Mouse (Mus musculus): Measurements from ENCODE around the gene Cd109. TPM values are rescaled to one million over a fixed set of nuclear protein-coding genes. Genes with fewer than 3 reads are reported as not detected.

Gene Cd109
- total and polyA plus RNA-seq, 2 experiments from 2014 or later = 3.3 to 6.5 TPM

DNA sequence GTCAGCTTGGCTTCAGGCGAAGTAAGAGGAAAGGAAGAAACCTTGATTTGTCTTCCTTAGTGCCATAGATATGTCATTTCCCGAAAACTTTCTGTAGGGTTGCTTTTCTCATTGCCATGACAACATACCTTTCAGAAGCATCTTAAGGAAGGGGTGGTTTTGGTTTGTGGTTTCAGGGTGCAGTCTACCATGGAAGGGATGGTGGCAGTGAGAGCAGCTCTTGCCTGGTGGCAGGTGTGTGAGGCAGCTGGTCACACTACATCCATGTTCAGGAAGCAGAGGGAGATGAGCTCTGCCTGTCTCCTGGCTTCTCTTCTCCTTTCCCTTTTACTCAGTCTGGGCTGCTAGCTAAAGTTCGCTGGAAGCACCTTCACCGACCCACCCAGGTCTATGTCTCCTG, 26.0 kb downstream of the Cd109 start:
- Histone ChIP-seq H3K4me2 (ENCODE audit: low read depth, low read length) (no peak overlapping the region), H3K4me1 (ENCODE audit: control insufficient read depth, insufficient read depth) (no peaks in the 10 kb centered on the region), H3K4me3 (ENCODE audit: low read depth, low read length) (no peak overlapping the region), H3K9me3 (replicated peaks; ENCODE audit: control insufficient read depth, low read length) (no peaks in the 10 kb centered on the region), H3K27me3 (ENCODE audit: control insufficient read depth, insufficient read depth, low read length) (no peaks in the 10 kb centered on the region), H3K9ac (replicated peaks; ENCODE audit: low read depth, low read length) (no peak overlapping the region), H3K36me3 (replicated peaks; ENCODE audit: control insufficient read depth, insufficient read depth, low read length) (no peaks in the 10 kb centered on the region), H3K27ac (ENCODE audit: low read depth) (no peak overlapping the region)
- ATAC-seq (ENCODE audit: insufficient read depth, low read depth) (no peak), DNase-seq (ENCODE audit: low spot score) (no peak)
- 76% methylated on average over 4 of the region's 4 CpGs for WGBS
- TF ChIP-seq EP300 (IDR thresholded peaks at IDR 0.05; ENCODE audit: low read depth) (no peak), CTCF (IDR thresholded peaks at IDR 0.05; ENCODE audit: low read depth) (no peak)

DNA sequence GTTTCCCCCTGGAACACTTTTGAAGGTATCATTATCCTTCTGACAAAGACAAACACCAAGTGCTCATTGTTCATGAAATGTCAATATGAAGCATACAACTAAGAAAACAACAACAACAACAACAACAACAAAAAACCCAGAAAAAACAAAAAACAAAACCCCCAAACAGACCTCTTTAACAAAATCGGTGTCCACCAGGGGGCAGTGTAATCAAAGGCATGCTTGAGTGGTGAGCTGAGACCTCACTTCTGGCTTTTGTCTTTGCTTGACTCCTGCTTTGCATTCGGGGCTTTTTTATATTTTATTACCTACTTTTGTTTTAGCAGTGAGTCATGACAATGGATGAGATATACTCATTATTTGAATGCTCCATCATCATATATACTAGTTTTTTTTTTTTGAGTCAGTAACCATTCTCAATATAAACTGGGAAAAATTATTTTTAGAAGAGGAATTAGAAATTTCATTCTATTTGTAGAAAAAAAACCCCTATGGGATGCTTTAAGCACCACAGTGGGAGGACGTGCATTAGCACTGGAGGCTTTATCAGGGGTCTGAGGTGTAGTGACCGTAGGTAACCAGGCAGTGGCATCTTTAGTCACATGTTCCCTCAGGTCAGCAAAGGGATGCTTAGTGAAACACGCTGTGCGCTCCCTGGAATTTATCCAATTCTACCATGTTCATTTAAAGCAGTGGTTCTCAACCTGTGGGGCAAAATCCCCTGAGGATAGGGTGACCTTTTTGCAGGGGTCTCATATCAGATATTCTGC, 30.8 kb downstream of the Cd109 start:
- TF ChIP-seq EP300 (IDR thresholded peaks at IDR 0.05; ENCODE audit: low read depth) = no peak
- TF ChIP-seq CTCF (IDR thresholded peaks at IDR 0.05; ENCODE audit: low read depth) = peak; percentile 71
- no peak overlapping the region for H3K27ac ChIP-seq (ENCODE audit: low read depth)
- no peak overlapping the region for H3K4me3 ChIP-seq (ENCODE audit: low read depth, low read length)
- ATAC-seq (ENCODE audit: insufficient read depth, low read depth) = no peak
- H3K9me3 ChIP-seq (replicated peaks; ENCODE audit: control insufficient read depth, low read length) = no peaks in the 10 kb centered on the region
- H3K9ac ChIP-seq (replicated peaks; ENCODE audit: low read depth, low read length) = no peak overlapping the region
- 41% methylated on average over 6 of the region's 6 CpGs for WGBS
- DNase-seq (ENCODE audit: low spot score) = peak; percentile 44
- no peak overlapping the region for H3K4me2 ChIP-seq (ENCODE audit: low read depth, low read length)
- no peaks in the 10 kb centered on the region for H3K36me3 ChIP-seq (replicated peaks; ENCODE audit: control insufficient read depth, insufficient read depth, low read length)
- H3K4me1 ChIP-seq (ENCODE audit: control insufficient read depth, insufficient read depth) = no peaks in the 10 kb centered on the region
- no peaks in the 10 kb centered on the region for H3K27me3 ChIP-seq (ENCODE audit: control insufficient read depth, insufficient read depth, low read length)

DNA sequence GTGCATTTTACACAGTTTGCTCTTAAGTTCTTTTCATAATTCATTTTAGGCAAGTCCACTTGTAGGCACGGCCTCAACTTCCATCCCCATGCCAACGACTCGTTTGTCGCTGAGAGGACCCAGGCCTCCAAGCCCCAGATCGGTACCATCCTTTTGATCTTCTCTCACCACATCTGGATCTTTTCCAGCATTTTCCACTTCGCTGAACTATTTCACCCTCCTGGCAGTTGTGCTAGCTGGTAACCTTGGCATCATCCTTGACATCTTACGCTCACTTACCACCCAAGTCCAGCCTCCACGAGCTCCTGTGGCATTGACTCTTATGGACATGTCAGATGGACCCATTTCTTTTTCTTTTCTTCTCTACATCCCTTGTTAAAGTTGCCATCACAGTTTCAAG, 33.3 kb downstream of the Cd109 start:
- no peak overlapping the region for H3K4me2 ChIP-seq (ENCODE audit: low read depth, low read length)
- WGBS = 77% methylated on average over 8 of the region's 8 CpGs
- H3K4me3 ChIP-seq (ENCODE audit: low read depth, low read length) = no peak overlapping the region
- no peaks in the 10 kb centered on the region for H3K9me3 ChIP-seq (replicated peaks; ENCODE audit: control insufficient read depth, low read length)
- no peaks in the 10 kb centered on the region for H3K36me3 ChIP-seq (replicated peaks; ENCODE audit: control insufficient read depth, insufficient read depth, low read length)
- TF ChIP-seq EP300 (IDR thresholded peaks at IDR 0.05; ENCODE audit: low read depth) (no peak), CTCF (IDR thresholded peaks at IDR 0.05; ENCODE audit: low read depth) (no peak)
- ATAC-seq (ENCODE audit: insufficient read depth, low read depth) = no peak
- H3K27ac ChIP-seq (ENCODE audit: low read depth) = no peak overlapping the region
- H3K4me1 ChIP-seq (ENCODE audit: control insufficient read depth, insufficient read depth) = no peaks in the 10 kb centered on the region
- DNase-seq (ENCODE audit: low spot score) = no peak
- no peak overlapping the region for H3K9ac ChIP-seq (replicated peaks; ENCODE audit: low read depth, low read length)
- no peaks in the 10 kb centered on the region for H3K27me3 ChIP-seq (ENCODE audit: control insufficient read depth, insufficient read depth, low read length)

DNA sequence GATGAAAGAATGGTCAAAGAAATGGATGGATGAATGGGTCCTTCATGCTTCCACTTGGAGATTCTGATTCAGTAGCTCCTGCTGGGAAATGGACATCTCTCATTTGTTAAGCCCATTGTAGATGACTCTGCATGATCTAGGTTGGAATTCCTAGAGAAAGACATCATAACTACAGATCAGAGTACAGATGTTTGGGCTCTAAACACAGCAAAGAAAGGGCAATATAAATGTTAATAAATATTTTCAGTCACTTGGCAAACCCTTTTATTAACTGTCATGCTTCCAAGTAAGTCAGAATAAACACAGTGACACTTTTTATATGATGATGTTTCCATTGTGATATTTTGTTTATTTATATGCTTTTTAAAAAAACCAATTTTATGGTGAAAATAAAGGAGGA, 34.1 kb downstream of the Cd109 start:
- Histone ChIP-seq H3K4me2 (ENCODE audit: low read depth, low read length) (no peak overlapping the region), H3K27ac (ENCODE audit: low read depth) (no peak overlapping the region), H3K4me1 (ENCODE audit: control insufficient read depth, insufficient read depth) (no peaks in the 10 kb centered on the region), H3K9me3 (replicated peaks; ENCODE audit: control insufficient read depth, low read length) (no peaks in the 10 kb centered on the region), H3K36me3 (replicated peaks; ENCODE audit: control insufficient read depth, insufficient read depth, low read length) (no peaks in the 10 kb centered on the region), H3K9ac (replicated peaks; ENCODE audit: low read depth, low read length) (no peak overlapping the region), H3K4me3 (ENCODE audit: low read depth, low read length) (no peak overlapping the region), H3K27me3 (ENCODE audit: control insufficient read depth, insufficient read depth, low read length) (no peaks in the 10 kb centered on the region)
- TF ChIP-seq CTCF (IDR thresholded peaks at IDR 0.05; ENCODE audit: low read depth) (no peak), EP300 (IDR thresholded peaks at IDR 0.05; ENCODE audit: low read depth) (no peak)
- ATAC-seq (ENCODE audit: insufficient read depth, low read depth) = no peak
- DNase-seq (ENCODE audit: low spot score) = no peak

DNA sequence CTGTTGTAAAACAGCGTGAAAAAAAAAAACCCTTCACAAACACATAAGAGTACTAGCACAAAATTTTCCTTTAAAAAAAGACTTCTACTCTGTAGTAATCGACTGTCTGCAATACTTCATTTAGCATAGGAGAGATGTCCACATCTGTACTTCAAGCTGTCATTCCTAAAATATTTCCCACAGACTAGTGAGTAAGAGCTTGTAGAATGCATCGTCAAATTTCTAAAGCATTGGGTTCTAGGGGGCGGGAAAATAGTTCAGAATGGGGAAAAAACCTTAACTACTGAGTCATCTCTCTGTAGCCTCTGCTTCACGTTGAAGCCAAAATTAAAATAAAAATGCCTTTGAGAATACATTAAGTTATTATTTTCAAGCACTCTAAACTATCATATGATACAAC, 42.2 kb downstream of the Cd109 start:
- ATAC-seq (ENCODE audit: insufficient read depth, low read depth) (no peak), DNase-seq (ENCODE audit: low spot score) (no peak)
- Histone ChIP-seq H3K9me3 (replicated peaks; ENCODE audit: control insufficient read depth, low read length) (no peaks in the 10 kb centered on the region), H3K4me2 (ENCODE audit: low read depth, low read length) (no peak overlapping the region), H3K27me3 (ENCODE audit: control insufficient read depth, insufficient read depth, low read length) (no peaks in the 10 kb centered on the region), H3K36me3 (replicated peaks; ENCODE audit: control insufficient read depth, insufficient read depth, low read length) (no peaks in the 10 kb centered on the region), H3K4me3 (ENCODE audit: low read depth, low read length) (no peak overlapping the region), H3K9ac (replicated peaks; ENCODE audit: low read depth, low read length) (no peak overlapping the region), H3K27ac (ENCODE audit: low read depth) (no peak overlapping the region), H3K4me1 (ENCODE audit: control insufficient read depth, insufficient read depth) (no peaks in the 10 kb centered on the region)
- 76% methylated on average over 5 of the region's 5 CpGs for WGBS
- TF ChIP-seq EP300 (IDR thresholded peaks at IDR 0.05; ENCODE audit: low read depth) (no peak), CTCF (IDR thresholded peaks at IDR 0.05; ENCODE audit: low read depth) (no peak)

DNA sequence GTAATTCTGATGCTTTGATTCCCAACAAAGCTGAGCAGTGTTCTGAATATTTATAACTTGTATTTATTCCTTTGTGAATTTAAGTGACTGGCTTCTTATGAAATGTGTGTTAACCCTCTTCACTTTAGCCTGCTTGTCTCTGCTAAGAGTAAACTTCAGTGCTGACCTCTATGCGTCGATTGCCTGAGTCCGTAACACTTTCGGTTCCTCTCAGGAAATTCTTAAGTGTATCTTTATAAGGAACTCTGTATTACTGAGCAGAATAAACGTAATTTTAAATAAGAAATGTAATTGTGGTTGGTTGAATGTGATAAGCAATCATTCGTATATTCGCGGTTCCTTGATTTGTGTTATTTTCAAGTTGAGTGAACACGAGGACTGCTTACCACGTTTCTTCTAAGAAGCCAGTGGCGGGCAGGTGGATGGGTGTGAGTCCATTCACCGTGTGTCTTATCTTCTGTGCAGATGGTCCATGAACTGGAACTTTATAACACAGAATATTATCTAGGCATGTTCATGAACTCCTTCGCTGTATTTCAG, 56.2 kb downstream of the Cd109 start:
- TF ChIP-seq CTCF (IDR thresholded peaks at IDR 0.05; ENCODE audit: low read depth) (no peak), EP300 (IDR thresholded peaks at IDR 0.05; ENCODE audit: low read depth) (no peak)
- Histone ChIP-seq H3K4me3 (ENCODE audit: low read depth, low read length) (no peak overlapping the region), H3K36me3 (replicated peaks; ENCODE audit: control insufficient read depth, insufficient read depth, low read length) (no peaks in the 10 kb centered on the region), H3K27ac (ENCODE audit: low read depth) (no peak overlapping the region), H3K27me3 (ENCODE audit: control insufficient read depth, insufficient read depth, low read length) (no peaks in the 10 kb centered on the region), H3K9me3 (replicated peaks; ENCODE audit: control insufficient read depth, low read length) (no peaks in the 10 kb centered on the region), H3K4me2 (ENCODE audit: low read depth, low read length) (no peak overlapping the region), H3K9ac (replicated peaks; ENCODE audit: low read depth, low read length) (no peak overlapping the region), H3K4me1 (ENCODE audit: control insufficient read depth, insufficient read depth) (no peaks in the 10 kb centered on the region)
- DNase-seq (ENCODE audit: low spot score) = no peak
- 82% methylated on average over 13 of the region's 13 CpGs for WGBS
- no peak for ATAC-seq (ENCODE audit: insufficient read depth, low read depth)

Data from heart, postnatal 0 days (tissue).